Mouse (Mus musculus) hindbrain, postnatal 0 days (tissue): ENCODE data around the gene Mettl3. TPM values are rescaled to one million over a fixed set of nuclear protein-coding genes. Genes with fewer than 3 reads are reported as not detected.

Experiments used
- ATAC-seq: fragments of 200-750 bp; cut with Nextera tagmentation; 2 replicates; pipeline ENCODE4 v1.8.0; 2017; ENCODE audit warnings: mild to moderate bottlenecking, moderate TSS enrichment, moderate library complexity
- DNase-seq: peaks from one replicate; pipeline ENCODE4 v3.0.0-alpha.2; 2015; ENCODE audit warnings: low spot score
- H3K27ac ChIP-seq: fragments of 300-500 bp; sonication (generic); 2 replicates; pipeline ENCODE4 v1.5.1; 2014; ENCODE audit warnings: mild to moderate bottlenecking
- H3K27me3 ChIP-seq: fragments of 300-500 bp; sonication (generic); 2 replicates; pipeline ENCODE4 v1.6.1; 2014; ENCODE audit warnings: low read length, mixed read lengths; ENCODE audit not compliant: insufficient read depth
- H3K36me3 ChIP-seq: fragments of 300-500 bp; sonication (generic); 2 replicates; pipeline ENCODE4 v1.6.1; 2014; ENCODE audit warnings: low read length, mixed read lengths; ENCODE audit not compliant: insufficient read depth
- H3K4me1 ChIP-seq: fragments of 300-500 bp; sonication (generic); 2 replicates; pipeline ENCODE4 v1.6.1; 2014; ENCODE audit warnings: antibody characterized with exemption, low read length, mixed read lengths; ENCODE audit not compliant: insufficient read depth
- H3K4me2 ChIP-seq: fragments of 300-500 bp; sonication (generic); 2 replicates; pipeline ENCODE4 v1.6.1; 2014; ENCODE audit warnings: low read depth, mild to moderate bottlenecking, low read length, moderate library complexity, mixed read lengths
- H3K4me3 ChIP-seq: fragments of 300-500 bp; sonication (generic); 2 replicates; pipeline ENCODE4 v1.5.1; 2014; ENCODE audit warnings: low read length
- H3K9ac ChIP-seq: fragments of 300-500 bp; sonication (generic); replicated peaks from 2 replicates; pipeline ENCODE4 v1.6.1; 2014; ENCODE audit warnings: mild to moderate bottlenecking, low read length, moderate library complexity, mixed read lengths
- H3K9me3 ChIP-seq: fragments of 300-500 bp; sonication (generic); 2 replicates; pipeline ENCODE4 v1.6.1; 2016; ENCODE audit warnings: low read length, mixed read lengths
- CTCF ChIP-seq: IDR thresholded peaks from 2 replicates; pipeline ENCODE4 v1.5.1; 2016; ENCODE audit warnings: antibody characterized with exemption, control low read depth, low read depth
- WGBS: fragments of 180-500 bp; shearing (Covaris S2); extraction: QIAGEN DNeasy Blood & Tissue Kit; methylation state at CpG from one replicate; pipeline ENCODE4 v1.1.7; 2014; 5-methylcytosine and 5-hydroxymethylcytosine counted together
- polyA plus RNA-seq: library from polyadenylated mRNA; unstranded; fragments of >200 nt; fragmentation: Nextera tagmentation; extraction: Ambion mirVana; gene quantifications from 2 replicates; pipeline ENCODE4 v1.2.1, GENCODE M21; 2015
- total RNA-seq: library from RNA; depleted of rRNA; stranded (reverse); fragments of >200 nt; gene quantifications from 2 replicates; pipeline ENCODE4 v1.2.3, GENCODE M21; 2014; rRNA removed

The Mettl3 gene
- total and polyA plus RNA-seq, 2 experiments from 2014 or later, result 19.9 to 23.6 TPM

GRCm38 (mm10) chr14:52272781-52273180 is 32.1 kb downstream of the Mettl3 start:
- 58% methylated on average over 3 of the region's 3 CpGs for WGBS
- no peak overlapping the region for H3K9ac ChIP-seq
- peaks cover 23% of the 10 kb centered on the region for H3K36me3 ChIP-seq
- H3K27ac ChIP-seq, result no peak overlapping the region
- ATAC-seq (no peak), DNase-seq (no peak)
- no peak overlapping the region for H3K4me2 ChIP-seq
- no peaks in the 10 kb centered on the region for H3K9me3 ChIP-seq
- H3K4me1 ChIP-seq, result no peaks in the 10 kb centered on the region
- no peak for TF ChIP-seq CTCF
- H3K4me3 ChIP-seq, result no peak overlapping the region
- H3K27me3 ChIP-seq, result no peaks in the 10 kb centered on the region

- H3K9ac ChIP-seq, result peak within 1 kb of the TSS; percentile 88
- H3K9me3 ChIP-seq, result no peaks in the 10 kb centered on the region
- 0 out of 2 replicates have a peak, but pooled peaks cover 7% of the 10 kb centered on the region for H3K4me1 ChIP-seq
- DNase-seq, result peak; percentile 98
- no peaks in the 10 kb centered on the region for H3K27me3 ChIP-seq
- TF ChIP-seq CTCF, result peak; percentile 84
- peak within 1 kb of the TSS; percentile 94 for H3K27ac ChIP-seq
- peak within 1 kb of the TSS; percentile 93 for H3K4me3 ChIP-seq
- under 1% methylated on average over 54 of the region's 54 CpGs for WGBS
- peak within 1 kb of the TSS; percentile 86 for H3K4me2 ChIP-seq
- H3K36me3 ChIP-seq, result peaks cover 6% of the 10 kb centered on the region; the same call in 1 of the 2 replicates
- ATAC-seq, result peak; percentile 100
These were observed 47.3 kb downstream of the Mettl3 start, which contains the start of gene Chd8 for GRCm38 (mm10) chr14:52257484-52258213. Gene Chd8 (minus strand): TSS chr14:52257780.

DNA sequence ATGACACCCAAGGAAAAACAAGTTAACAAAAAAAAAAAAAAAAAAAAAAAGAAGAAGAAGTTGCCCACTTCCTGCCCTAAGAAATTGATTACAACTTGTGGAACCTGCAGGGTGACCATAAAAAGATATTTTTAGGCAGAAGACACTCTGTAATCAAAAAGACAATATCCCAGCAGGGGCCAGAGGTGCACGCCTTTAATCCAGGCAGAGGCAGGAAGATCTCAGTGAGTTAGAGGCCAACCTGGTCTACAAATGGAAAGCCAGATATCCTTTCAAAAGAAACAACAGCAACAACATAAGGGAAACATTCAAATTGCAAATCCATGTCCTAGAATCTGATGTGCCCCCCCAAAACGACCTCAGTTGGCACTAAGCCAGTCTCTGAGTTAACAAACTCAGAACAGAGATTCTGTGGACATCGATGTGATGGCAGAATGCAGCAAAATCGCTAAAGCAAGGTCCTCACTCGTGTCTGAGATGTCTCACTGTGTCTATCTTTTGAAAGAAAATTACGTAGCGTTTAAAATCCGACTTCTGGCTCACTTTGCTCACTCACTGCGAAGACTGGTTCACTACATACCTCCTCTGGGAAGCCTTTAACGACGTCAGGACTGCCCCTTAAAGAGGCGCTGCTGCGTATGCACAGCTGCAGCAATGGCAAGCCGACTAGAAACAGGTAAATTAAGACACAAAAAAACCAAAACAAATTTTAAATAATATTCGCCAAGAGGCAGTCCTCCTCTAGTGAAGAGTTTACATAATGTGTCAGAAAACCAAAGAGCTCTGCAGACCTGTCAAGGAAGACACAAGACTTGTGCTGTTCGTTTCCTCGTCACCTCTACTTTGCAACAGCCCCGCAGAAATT is 48.4 kb downstream of the Mettl3 start:
- Histone ChIP-seq H3K4me3 (peak overlapping the region; percentile 93), H3K27ac (peak overlapping the region; percentile 94), H3K36me3 (no peaks in the 10 kb centered on the region), H3K9me3 (no peaks in the 10 kb centered on the region), H3K27me3 (no peaks in the 10 kb centered on the region), H3K4me1 (0 out of 2 replicates have a peak, but pooled peaks cover 7% of the 10 kb centered on the region), H3K4me2 (peak overlapping the region; percentile 86), H3K9ac (peak overlapping the region; percentile 88)
- no peak for TF ChIP-seq CTCF
- ATAC-seq (no peak), DNase-seq (peak; percentile 50)
- WGBS, result 5% methylated on average over 18 of the region's 18 CpGs

- Histone ChIP-seq H3K36me3 (no peaks in the 10 kb centered on the region), H3K4me3 (no peak overlapping the region), H3K27me3 (no peaks in the 10 kb centered on the region), H3K9ac (no peak overlapping the region), H3K4me1 (peaks cover 12% of the 10 kb centered on the region; the same call in 1 of the 2 replicates), H3K9me3 (no peaks in the 10 kb centered on the region), H3K4me2 (no peak overlapping the region), H3K27ac (no peak overlapping the region)
- TF ChIP-seq CTCF, result no peak
- WGBS, result 84% methylated on average over 4 of the region's 4 CpGs
- ATAC-seq, result no peak
- no peak for DNase-seq
These were observed 58.8 kb downstream of the Mettl3 start for GRCm38 (mm10) chr14:52246129-52246528.

Other genes starting within 250 kb of the Mettl3 start
- 69.5 and 78.6 TPM in 2 replicates for gene Hnrnpc, start 201.1 kb downstream of the Mettl3 start, total RNA-seq
- 285 and 291 TPM in 2 replicates for gene Hnrnpc, start 201.1 kb downstream of the Mettl3 start, polyA plus RNA-seq
- 2.9 and 10.9 TPM in 2 replicates for gene Rpgrip1, start 194.4 kb downstream of the Mettl3 start, total RNA-seq
- gene Rpgrip1, start 194.4 kb downstream of the Mettl3 start, polyA plus RNA-seq, result 53.4 and 53.7 TPM in 2 replicates
- gene Supt16, start 107.7 kb downstream of the Mettl3 start, total RNA-seq, result 28.2 and 28.4 TPM in 2 replicates
- gene Supt16, start 107.7 kb downstream of the Mettl3 start, polyA plus RNA-seq, result 43.5 and 43.8 TPM in 2 replicates
- gene Chd8, start 47.3 kb downstream of the Mettl3 start, total RNA-seq, result 71.2 and 83.0 TPM in 2 replicates
- 32.6 and 32.9 TPM in 2 replicates for gene Chd8, start 47.3 kb downstream of the Mettl3 start, polyA plus RNA-seq
- gene Tox4, start 26.0 kb downstream of the Mettl3 start, total RNA-seq, result 61.0 and 62.1 TPM in 2 replicates
- 41.9 and 45.6 TPM in 2 replicates for gene Tox4, start 26.0 kb downstream of the Mettl3 start, polyA plus RNA-seq
- 43.9 and 45.5 TPM in 2 replicates for gene Rab2b, start 25.6 kb downstream of the Mettl3 start, total RNA-seq
- 38.8 and 48.5 TPM in 2 replicates for gene Rab2b, start 25.6 kb downstream of the Mettl3 start, polyA plus RNA-seq
- gene Sall2, start 23.6 kb upstream of the Mettl3 start, total RNA-seq, result 96.4 and 105 TPM in 2 replicates
- gene Sall2, start 23.6 kb upstream of the Mettl3 start, polyA plus RNA-seq, result 30.4 and 31.3 TPM in 2 replicates
- gene Olfr1513, start 51.3 kb upstream of the Mettl3 start, total RNA-seq, result not detected in 2 replicates
- gene Olfr1513, start 51.3 kb upstream of the Mettl3 start, polyA plus RNA-seq, result not detected in 2 replicates
- not detected in 2 replicates for gene Olfr1512, start 74.0 kb upstream of the Mettl3 start, total RNA-seq
- not detected in 2 replicates for gene Olfr1512, start 74.0 kb upstream of the Mettl3 start, polyA plus RNA-seq
- gene Olfr1511, start 92.3 kb upstream of the Mettl3 start, total RNA-seq, result not detected in 2 replicates
- 0.20 and 0.23 TPM in 2 replicates for gene Olfr1511, start 92.3 kb upstream of the Mettl3 start, polyA plus RNA-seq
- gene Olfr1510, start 109.2 kb upstream of the Mettl3 start, total RNA-seq, result not detected in 2 replicates
- not detected in 2 replicates for gene Olfr1510, start 109.2 kb upstream of the Mettl3 start, polyA plus RNA-seq
- not detected in 2 replicates for gene Olfr1509, start 137.9 kb upstream of the Mettl3 start, total RNA-seq
- not detected in 2 replicates for gene Olfr1509, start 137.9 kb upstream of the Mettl3 start, polyA plus RNA-seq
- not detected in 2 replicates for gene Olfr1508, start 162.4 kb upstream of the Mettl3 start, total RNA-seq
- not detected in 2 replicates for gene Olfr1508, start 162.4 kb upstream of the Mettl3 start, polyA plus RNA-seq
- not detected in 2 replicates for gene Olfr1507, start 190.6 kb upstream of the Mettl3 start, total RNA-seq
- not detected in 2 replicates for gene Olfr1507, start 190.6 kb upstream of the Mettl3 start, polyA plus RNA-seq